In genomic region chr2:115852109-115852508, GRCm38 (mm10) we compare ENCODE assay signal across 9 mouse cellular contexts.
A peak's percentile ranks its signal among the peaks of the same experiment; 100 is the strongest.
DNase-seq lines count a peak whose midpoint lies in the region; ATAC-seq and TF ChIP-seq lines count a peak whose summit lies in the region.
"Had no signal": no experiment of that assay in that cellular context is flagged by ENCODE, and none has a peak within 500 bp of the region (broad histone marks: within the 10 kb centered on the region; RNA-seq: fewer than 3 reads in every experiment).

No protein-coding gene starts in this region.

- peak overlapping the region; percentile 35; the same call in 1 of the 2 replicates for H3K9ac ChIP-seq in hindbrain, embryonic 11.5 days (ENCODE audit: low read depth, low read length)
- no peak overlapping the region for H3K9ac ChIP-seq in midbrain, embryonic 12.5 days (replicated peaks)

- peak overlapping the region; percentile 55 for H3K4me2 ChIP-seq in hindbrain, embryonic 11.5 days (replicated peaks; ENCODE audit: low read depth, low read length)
- H3K4me2 ChIP-seq in midbrain, embryonic 12.5 days (replicated peaks), result peak overlapping the region; percentile 61

- no peaks in the 10 kb centered on the region for H3K9me3 ChIP-seq in E14TG2a.4 (ENCODE audit: low read length)
- H3K9me3 ChIP-seq in hindbrain, embryonic 11.5 days (ENCODE audit: control insufficient read depth, low read length), result no peaks in the 10 kb centered on the region
- H3K9me3 ChIP-seq in midbrain, embryonic 12.5 days, result no peaks in the 10 kb centered on the region

- H3K4me3 ChIP-seq in E14TG2a.4 (replicated peaks; ENCODE audit: low read length), result peak overlapping the region; percentile 71
- peak overlapping the region; percentile 22; the same call in 1 of the 2 replicates for H3K4me3 ChIP-seq in hindbrain, embryonic 11.5 days (ENCODE audit: low read depth, low read length)
- no peak overlapping the region for H3K4me3 ChIP-seq in midbrain, embryonic 12.5 days

- H3K27me3 ChIP-seq in E14TG2a.4 (ENCODE audit: insufficient read depth, low read length), result peaks cover 73% of the 10 kb centered on the region
- H3K27me3 ChIP-seq in hindbrain, embryonic 11.5 days (ENCODE audit: control insufficient read depth, insufficient read depth, low read length), result peaks cover 3% of the 10 kb centered on the region
- peaks cover 60% of the 10 kb centered on the region for H3K27me3 ChIP-seq in midbrain, embryonic 12.5 days

- H3K36me3 ChIP-seq in E14TG2a.4 (ENCODE audit: insufficient read depth, low read length), result no peaks in the 10 kb centered on the region
- no peaks in the 10 kb centered on the region for H3K36me3 ChIP-seq in hindbrain, embryonic 11.5 days (ENCODE audit: control insufficient read depth, insufficient read depth, low read length)
- no peaks in the 10 kb centered on the region for H3K36me3 ChIP-seq in midbrain, embryonic 12.5 days

- peaks cover 27% of the 10 kb centered on the region for H3K4me1 ChIP-seq in E14TG2a.4 (replicated peaks; ENCODE audit: low read depth, low read length)
- peaks cover 2% of the 10 kb centered on the region for H3K4me1 ChIP-seq in hindbrain, embryonic 11.5 days (replicated peaks; ENCODE audit: control insufficient read depth, insufficient read depth, low read length)
- peaks cover 23% of the 10 kb centered on the region for H3K4me1 ChIP-seq in midbrain, embryonic 12.5 days

- DNase-seq in embryo, embryonic 10.5 days (ENCODE audit: low spot score), result peak; percentile 28
- DNase-seq in embryo, embryonic 11 days, result no peak
- DNase-seq in hindbrain, embryonic 11.5 days (ENCODE audit: low spot score), result no peak
- DNase-seq in layer of hippocampus, adult 8-10 months (ENCODE audit: low spot score in 2 of 2), result no peak
- no peak for DNase-seq in adrenal gland, postnatal 14 days
- DNase-seq in layer of hippocampus, adult 11-12 months (ENCODE audit: low spot score), result no peak
- DNase-seq: layer of hippocampus, postnatal 36 days had no signal

- ATAC-seq in hindbrain, embryonic 11.5 days (ENCODE audit: low FRiP score), result 0 out of 2 replicates have a peak, but pooled peaks have one; percentile 0
- ATAC-seq in midbrain, embryonic 12.5 days (ENCODE audit: low FRiP score, low read depth), result no peak

- no peak for TF ChIP-seq CTCF in E14TG2a.4 (conservative IDR thresholded peaks at IDR 0.05; ENCODE audit: low read length)

- WGBS in hindbrain, embryonic 11.5 days, result 24% methylated on average over 11 of the region's 11 CpGs
- 17% methylated on average over 11 of the region's 11 CpGs for WGBS in midbrain, embryonic 12.5 days

- peak overlapping the region; percentile 79 for H3K27ac ChIP-seq in hindbrain, embryonic 11.5 days (ENCODE audit: low read depth, low read length)
- H3K27ac ChIP-seq in midbrain, embryonic 12.5 days (replicated peaks), result no peak overlapping the region
